Mouse (Mus musculus) heart, adult 2 months (tissue): Measurements from ENCODE around the gene Dgcr2.

Experiments used
- CTCF ChIP-seq: fragments of 200-600 bp; IDR thresholded peaks from 2 replicates; pipeline ENCODE4 v1.8.1; 2022; ENCODE audit warnings: antibody characterized with exemption, mild to moderate bottlenecking, moderate library complexity
- POLR2A ChIP-seq: fragments of 200-500 bp; IDR thresholded peaks from 2 replicates; pipeline ENCODE4 v1.6.1; 2011; ENCODE audit warnings: mild to moderate bottlenecking, low read depth, low read length, control low read depth; ENCODE audit not compliant: insufficient read depth

DNA sequence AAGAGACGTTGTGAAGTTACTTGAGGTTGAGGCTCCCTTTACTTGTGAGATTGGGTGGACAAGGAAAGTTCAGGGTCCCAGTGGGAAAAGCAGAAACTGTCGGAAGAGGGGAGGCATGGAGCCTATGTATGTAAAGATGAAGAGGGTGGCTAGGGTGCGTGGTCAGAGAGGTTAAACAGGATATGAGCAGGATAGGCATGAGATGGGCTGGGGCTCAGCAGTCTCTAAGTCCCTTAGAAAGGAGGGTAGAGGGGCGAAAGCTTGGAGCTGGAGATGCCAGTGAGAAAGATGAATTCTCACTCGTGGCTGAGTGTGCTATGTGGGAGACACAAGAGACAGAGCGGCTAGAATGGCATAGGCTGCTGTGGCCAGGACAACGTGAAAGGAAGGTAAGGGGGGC is 65.5 kb downstream of the Dgcr2 start, which contains the start of gene B830017H08Rik:
- no peak for TF ChIP-seq CTCF
- TF ChIP-seq POLR2A = no peak
